Mouse (Mus musculus) retina, postnatal 1 day (tissue): ENCODE measurements around the gene Nlrp9b.
"Not testable (repeated sequence)": the region's sequence is repeated elsewhere in the genome, so short reads cannot be mapped to it uniquely, and the experiment has no call there.

Experiments used
- DNase-seq: peaks from one replicate; pipeline ENCODE4 v3.0.0-alpha.2; 2012

The Nlrp9b gene

DNA sequence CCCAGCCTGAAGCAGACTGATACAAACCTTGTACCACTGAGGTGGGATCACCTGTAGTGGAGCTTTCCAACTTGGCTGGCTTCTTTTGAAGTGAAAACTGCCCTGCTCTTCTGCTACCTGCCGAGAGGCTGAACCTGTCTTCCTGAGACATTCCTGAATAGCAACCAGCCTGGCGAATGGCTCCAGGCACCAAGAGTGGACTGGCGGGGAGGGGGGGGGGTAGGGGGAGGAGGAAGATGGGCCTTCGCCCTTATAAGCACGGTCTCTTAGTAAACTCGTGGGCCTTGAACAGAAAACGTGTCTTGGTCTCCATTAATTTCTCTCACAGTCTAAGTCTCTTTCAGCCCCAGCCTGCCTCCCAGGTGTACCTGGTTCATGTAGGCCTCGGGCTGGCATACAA is at the start of gene Nlrp9b:
TSS of gene Nlrp9b (plus strand) at position 301 of the 400 bp plus-strand sequence.
- DNase-seq: not testable (repeated sequence)

DNA sequence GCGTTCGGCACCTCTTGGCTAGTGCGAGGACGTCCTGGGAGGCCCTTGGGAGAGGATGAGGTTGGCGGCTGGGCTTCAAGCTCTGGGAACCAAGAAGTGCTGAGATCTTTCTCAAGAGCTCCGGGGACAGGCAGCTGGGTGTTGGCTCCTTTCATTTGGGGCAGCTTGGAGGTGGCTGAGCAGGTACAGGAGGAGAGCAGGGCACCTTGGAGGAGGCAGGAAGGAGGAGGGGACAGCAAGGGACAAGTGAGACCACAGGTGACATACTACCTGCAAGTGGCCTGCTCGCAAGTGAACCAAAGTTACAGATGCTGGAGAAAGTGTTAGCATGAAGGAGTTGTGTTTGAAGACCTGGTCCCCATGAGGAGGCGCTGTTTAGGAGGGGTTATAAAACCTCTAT is 46.6 kb upstream of the Nlrp9b start:
- no peak for DNase-seq

DNA sequence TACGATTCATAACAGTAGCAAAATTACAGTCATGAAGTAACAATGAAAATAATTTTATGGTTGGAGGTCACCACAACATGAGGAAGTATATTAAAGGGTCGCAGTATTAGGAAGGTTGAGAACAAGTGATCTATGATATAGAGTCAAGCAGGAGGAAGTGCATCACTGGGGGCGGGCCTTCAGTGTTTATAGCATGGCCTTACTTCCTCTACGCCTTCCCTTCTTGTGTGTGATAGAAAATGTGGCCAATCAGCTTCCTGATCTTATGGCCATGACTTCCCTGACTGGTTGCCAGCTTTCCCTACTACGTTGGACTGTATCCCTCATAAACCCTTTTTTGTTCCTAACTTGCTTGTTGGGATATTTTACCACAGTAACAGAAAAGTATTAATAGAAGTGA is 46.1 kb upstream of the Nlrp9b start:
- no peak for DNase-seq

DNA sequence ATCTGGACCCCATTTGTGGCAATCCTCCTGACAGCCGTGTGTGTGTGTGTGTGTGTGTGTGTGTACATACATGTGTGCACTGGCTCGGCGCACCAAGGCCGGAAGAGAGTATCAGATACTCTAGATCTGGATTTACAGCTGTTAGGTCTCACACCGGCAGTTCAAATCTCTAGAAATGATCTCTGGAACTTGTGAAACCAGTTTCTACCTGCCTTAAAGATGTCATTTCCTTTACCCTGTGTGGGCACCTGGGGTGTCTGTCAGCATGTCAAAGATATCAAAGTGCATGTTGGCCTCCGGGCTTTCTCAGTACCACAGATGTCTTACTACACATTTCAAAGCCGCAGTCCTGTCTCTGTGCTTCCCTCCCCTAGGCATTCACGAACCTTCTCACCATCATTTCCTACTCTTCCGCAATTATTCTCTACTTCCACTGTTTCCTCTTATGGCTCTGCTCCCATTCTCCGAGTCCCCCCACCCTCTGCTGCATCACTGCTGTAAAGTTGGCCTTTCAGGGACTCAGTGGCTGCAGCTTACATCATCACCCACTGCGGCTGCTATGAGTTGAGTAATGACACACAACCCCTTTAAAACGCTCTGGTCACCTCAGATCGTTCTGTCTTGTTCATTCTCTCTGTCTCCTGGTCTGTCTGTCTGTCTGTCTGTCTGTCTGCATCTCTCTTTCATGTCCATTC is 45.3 kb upstream of the Nlrp9b start:
- no peak for DNase-seq

DNA sequence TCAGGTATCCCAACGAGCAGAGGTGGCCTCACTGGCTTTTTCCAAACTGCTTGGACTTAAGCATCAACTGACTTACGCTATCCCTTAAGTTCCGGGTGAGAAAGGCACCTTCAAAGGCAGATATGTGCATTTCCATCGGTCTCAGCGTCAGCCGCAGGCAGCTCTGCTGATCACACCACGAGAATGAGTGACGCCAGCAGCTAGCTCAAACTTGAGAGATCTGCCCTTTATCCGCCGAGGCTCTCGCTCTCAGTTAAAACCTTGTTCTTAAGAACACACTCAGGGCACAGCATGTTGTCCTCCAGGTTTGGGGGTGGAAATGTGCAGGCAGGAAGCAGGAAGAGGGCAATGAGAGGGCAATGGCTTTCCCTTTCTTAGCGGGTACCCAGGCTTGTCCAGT is 42.3 kb upstream of the Nlrp9b start:
- DNase-seq: no peak

DNA sequence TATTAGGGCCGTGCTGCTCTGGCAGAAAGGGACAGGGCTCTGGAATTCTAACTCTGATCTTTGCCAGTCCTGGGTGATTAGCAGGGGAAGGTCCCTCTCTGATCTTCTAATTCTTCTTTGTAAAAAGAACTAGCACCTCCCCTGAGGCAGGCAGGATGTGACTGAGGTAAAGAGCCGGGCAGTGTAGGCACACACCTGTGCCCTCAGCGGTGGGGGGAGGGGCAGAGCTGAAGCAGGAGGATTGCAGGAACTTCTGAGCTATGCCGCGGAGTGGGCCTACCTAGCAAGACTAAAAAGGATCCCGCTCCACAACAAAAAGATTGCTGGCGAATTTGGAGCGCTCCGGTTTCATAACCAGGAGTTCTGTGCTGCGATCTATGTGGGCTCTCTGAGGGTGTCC is 41.3 kb upstream of the Nlrp9b start:
- no peak for DNase-seq

DNA sequence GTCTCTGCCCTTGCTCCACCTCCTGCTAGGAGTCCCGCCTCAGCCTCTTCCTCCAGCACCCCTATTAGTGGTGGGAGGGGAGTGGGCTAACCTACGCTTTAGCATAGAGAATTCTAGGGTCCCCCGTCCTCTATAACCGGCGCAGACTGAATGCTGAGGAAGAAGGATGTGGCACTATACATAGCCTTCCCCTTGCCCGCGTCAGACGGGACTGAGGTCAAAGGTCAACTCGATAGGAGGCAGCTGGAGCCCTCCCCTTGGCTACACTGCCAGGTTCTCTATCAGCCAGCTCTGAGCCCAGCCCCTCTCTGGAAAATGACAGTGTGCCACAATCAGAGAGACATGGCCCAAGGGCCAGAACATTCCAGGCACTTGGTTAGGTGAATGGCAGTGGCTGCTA is 40.7 kb upstream of the Nlrp9b start, which contains the start of gene Igsf23:
TSS of gene Igsf23 (minus strand) at position 168 of the 400 bp plus-strand sequence.
- no peak for DNase-seq

DNA sequence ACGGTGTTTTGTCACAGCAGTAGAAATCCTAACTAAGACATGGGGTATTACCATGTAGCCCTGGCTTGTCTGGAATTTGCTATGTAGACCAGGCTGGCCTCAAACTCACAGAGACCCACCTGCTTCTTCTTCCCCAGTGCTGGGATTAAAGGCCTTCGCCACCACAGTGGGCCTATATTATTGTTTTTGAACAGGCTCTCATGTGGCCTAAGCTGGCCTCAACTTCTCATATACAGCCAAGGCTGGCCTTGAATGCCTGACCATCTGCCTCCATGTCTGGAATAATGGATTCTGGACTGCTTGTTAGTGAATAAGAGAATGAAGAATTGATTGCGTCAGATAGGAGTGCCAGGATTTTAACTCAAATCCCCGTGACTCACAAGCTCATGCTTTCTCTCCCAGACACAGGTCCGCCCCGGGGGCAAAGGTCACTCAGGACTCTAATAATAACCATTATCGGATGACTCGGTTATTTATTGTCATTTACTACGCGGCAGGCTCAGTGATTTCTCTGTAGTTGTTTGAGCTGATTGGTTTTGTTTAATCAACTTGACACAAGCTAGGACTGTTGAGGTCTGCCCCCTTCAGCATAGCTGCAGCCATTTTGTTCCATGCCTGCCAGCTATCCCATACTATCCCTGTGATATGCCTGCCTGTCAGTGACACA is 38.8 kb upstream of the Nlrp9b start:
- peak; percentile 34 for DNase-seq

DNA sequence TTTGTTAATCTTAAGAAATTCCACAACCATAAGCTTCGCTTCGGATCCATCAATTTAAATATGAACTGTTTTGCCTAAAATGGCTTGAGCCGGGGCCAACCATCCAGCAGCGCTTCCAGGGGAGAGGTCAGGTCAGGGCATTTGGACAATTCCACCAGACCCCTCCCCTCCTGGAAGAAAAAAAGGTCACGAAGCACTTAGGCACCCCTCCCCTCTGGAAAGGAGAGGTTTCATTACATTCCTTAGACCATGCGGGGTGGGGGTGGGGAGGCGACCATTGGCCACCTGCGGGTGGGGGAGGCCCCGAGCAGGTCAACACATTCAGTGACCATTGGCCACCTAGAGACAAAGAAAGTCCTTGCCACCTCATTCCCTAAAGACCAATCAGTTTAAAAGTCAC is 38.2 kb upstream of the Nlrp9b start:
- DNase-seq: peak; percentile 27

DNA sequence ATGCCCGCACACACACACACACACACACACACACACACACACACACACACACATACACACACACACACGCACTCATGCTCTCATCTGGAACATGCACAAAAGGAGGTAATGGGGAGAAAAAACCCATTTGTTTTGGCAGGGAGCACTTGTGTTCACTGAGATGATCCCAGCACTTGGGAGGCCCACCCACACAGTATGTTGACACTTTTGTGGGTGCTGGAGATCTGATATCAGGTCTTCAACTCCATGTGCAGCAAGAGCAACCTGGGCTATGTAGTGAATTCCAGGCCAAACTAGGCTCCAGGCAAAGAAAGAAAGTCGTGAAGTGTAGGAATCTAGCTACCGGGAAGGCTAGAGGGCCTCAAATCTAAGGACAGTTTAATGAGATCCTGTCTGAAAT is 35.4 kb upstream of the Nlrp9b start:
- DNase-seq: no peak

DNA sequence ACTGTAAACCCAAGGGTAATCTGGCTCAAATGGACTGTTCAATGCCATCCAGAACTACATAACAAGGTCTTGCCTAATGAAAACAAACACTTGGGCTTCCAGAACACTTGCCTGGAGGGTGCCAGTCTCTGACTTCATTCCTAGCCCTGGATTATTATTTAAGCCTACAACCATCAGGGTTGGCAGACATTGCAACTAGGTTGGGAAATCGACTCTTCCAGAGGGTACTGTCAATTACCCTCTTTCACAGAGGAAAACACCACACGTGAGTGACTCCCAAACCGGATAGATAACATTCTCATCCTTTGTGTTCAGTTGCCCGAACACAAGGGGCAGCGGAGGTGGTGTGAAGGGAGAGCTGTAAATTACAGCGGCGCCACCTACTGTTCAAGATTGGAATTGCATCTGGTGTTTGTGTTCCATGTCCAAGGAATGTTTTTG is 34.9 kb upstream of the Nlrp9b start:
- DNase-seq: peak; percentile 85

DNA sequence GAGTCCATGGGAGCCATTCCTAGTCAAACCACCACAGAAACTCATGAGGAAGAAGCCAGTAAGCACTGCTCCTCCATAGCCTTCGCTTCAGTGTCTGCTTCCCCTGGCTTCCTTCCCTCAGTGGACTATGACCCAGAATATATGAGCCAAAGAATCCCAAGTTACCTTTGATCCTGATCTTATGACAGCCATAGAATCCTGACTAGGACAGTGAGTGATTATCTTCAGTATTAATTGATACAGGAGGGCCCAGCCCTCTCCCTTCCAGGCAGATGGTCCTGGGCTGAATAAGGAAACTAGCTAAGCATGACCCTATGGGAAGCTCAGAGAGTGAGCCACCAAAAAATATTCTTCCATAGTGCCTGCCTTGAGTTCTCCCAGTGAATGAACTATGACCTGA is 28.8 kb upstream of the Nlrp9b start:
- no peak for DNase-seq

DNA sequence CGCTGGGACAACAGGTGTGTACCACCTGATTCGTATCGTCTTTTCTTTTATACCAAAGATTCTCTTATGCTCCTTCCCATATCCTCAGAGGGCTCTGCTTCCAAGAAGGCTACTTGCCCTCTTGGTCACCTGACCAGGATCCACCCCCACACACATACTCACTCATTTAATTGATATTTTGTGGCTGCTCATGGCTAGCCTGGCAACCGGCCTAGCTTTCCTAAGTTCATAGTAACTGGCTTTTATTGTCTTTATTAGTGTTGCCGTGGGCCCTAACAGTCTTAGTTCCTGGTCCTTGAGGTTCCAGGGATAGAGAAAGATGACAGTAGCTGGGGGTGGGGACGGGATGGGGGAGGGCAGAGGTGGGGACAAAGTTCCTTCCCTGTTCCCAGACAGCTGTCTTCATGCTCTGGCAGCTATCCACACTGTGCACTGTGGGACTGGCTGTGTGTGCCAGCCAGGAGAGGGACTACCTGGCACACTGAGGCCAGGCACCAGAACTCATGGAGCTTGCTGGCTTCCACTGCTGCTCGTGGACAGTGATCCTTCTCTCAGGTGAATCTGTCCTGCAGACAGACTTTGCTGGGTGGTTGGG is 26.2 kb upstream of the Nlrp9b start, which contains the start of gene Ceacam20:
TSS of gene Ceacam20 (plus strand) at position 428 of the 595 bp plus-strand sequence.
- DNase-seq: no peak

DNA sequence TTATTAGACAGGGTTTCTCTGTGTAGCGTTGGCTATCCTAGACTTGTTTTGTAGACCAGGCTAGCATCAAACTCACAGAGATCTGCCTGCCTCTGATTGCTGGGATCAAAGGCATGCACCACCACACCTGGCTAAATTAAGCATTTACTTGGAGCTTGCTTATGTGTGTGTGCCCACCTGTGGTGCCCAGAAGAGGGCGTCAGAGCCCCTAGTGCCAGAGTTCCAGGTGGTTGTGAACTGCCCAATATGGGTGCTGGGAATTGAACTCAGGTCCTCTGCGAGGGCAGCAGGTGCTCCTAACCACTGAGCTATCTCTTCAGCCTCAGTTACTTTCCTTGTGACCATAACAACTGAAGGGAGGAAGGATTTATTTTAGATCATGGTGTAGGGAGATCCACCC is 22.2 kb upstream of the Nlrp9b start:
- DNase-seq: no peak

DNA sequence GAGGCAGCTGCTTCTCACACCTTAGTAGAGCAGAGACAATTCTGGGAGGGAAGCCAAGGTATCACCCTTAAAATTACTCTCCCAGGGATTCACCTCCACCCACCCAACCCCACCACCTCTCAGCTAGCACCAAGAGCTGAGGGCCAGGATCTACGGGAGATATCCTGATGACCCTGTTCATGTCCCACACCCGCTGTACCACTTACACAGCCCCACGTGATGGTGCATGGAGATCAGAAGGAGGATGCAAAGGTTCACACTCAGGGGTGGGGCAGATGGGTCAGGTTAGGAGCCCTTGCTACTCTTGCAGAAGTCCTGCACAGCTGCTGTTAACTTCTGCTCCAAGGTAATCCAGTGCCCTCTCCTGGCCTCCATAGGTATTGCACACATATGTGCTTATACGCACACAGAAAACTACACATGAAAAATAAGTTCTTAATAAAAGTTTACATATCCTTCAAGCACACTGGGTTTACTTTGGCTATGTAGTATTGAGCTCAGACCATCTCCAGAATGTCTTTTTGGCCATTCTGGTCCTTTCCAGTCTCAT is 21.6 kb upstream of the Nlrp9b start:
- no peak for DNase-seq

DNA sequence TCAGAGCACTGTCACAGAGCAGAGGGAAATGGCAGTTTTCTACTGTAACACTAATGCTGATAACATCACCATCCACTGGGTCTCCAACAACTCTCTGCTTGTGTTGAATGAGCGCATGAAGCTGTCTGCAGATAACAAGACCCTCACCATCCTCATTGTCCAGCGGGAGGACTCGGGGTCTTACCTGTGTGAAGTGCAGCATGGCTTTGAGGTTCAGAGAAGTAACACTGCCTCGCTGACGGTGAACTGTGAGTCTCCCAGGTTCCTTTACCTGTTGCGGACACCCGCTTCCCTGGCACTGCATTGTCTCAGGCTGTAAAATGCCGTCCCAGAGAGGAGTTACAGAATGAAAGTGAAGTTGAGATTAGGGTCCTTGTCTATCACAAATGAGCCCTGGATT is 21.1 kb upstream of the Nlrp9b start:
- no peak for DNase-seq

DNA sequence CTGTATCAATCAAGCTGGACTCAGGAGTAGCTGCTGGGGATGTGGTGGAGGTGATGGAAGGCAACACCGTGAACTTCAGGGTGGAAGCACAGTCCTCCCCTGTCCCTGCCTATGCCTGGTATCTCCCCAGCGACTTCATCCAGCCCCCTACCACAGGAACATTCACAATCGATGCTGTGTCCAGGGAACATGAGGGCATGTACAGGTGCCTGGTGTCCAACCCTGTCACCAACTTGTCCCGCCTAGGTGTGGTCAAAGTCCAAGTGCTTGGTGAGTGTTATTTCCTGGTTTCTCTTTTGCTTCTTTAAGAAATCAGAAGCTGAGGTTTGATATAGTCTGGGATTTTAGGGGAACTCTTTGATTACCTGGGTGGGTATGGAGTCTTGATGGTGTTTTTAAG is 19.7 kb upstream of the Nlrp9b start:
- DNase-seq: no peak

DNA sequence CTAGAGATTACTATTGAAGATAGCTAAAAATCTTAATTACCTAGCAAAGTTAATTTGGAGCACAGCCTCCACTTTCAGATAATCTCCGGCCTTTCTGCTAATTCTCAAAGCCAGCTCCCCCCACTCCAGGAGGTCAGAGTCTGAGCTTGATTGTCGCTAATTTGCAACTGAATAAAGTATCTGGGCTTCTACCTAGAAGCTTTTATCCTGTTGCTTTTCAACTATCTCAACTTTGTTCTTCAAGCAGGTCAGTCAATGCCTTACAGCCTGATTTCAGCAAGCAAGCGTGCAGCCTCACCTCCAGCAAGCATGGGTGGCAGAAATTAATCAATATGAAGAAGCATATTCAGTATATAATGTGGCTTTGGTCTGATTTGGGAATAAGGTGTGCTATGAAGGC is 5.5 kb downstream of the Nlrp9b start:
- DNase-seq: not testable (repeated sequence)

DNA sequence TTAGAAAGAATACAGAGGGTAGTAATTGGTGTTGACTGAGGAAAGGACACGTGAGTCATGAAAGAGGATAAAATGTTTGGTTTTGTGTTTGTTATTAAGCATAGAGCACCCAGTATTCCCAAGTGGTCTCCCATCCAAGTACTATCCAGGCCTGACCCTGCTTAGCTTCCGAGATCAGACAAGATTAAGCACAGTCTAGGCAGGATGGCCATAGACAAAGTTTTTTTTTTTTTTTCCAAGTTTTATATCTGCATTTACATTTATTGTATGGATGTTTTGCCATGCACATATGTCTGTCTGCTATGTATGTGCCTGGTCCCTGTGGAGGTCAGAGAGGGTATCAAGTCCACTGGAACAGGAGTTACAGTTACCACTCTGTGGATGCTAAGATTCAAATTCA is 18.7 kb downstream of the Nlrp9b start:
- no peak for DNase-seq

DNA sequence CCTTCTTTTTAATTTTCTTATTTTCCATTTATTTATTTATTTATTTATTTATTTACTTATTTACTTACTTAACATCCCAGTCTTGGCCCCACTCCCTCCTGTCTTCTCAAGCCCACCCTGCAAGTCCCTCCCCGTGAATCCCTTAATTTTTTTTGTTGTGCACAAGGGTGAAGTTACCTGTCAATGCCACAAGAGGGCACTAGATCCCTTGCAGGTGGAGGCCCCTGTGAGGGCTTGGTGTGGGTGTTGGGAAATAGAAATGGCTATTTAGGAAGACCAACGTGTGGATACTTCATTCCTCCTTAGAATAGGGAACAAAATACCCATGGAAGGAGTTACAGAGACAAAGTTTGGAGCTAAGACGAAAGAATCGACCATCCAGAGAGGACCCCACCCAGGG is 72.8 kb downstream of the Nlrp9b start:
- DNase-seq: not testable (repeated sequence)

DNA sequence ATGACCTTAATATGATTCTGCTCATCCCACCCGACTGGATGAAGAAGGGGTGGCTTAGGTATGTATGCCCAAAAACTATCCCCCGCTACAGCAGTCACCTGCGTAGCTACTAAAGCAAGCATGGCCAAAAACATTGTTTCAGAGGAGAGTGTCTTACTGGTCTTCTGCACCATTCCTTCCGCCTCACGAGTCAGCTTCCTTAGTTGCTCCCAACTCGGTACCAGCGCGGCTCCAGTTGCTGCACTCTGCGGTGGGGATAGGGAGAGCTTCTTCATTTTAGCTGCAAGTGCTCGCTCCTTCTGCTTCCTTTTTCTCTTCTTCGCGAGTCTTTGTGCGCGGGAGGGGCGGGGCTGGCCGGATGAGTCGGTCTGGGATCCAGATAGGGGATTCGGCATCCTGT is 86.9 kb downstream of the Nlrp9b start:
- not testable (repeated sequence) for DNase-seq

DNA sequence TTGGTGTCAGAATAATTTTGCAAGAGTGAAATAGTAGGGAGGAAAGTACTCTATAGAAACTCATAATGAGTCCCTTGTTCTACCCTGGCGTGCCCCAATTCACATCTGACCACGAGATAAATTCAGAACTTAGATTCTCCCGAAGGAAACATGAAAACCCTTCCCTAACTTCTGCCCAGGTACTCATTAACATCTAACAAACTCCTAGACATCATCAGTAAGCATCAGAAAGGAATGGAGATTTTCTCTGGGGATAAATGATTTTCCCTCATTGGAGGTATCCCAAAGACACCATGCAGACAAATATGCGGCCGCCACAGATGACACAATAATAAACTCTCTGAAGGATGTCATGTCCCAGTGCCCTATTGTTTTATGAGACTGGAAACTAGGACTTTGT is 108.1 kb downstream of the Nlrp9b start, which contains the start of gene Vmn1r91:
TSS of gene Vmn1r91 (plus strand) at position 301 of the 400 bp plus-strand sequence.
- not testable (repeated sequence) for DNase-seq

DNA sequence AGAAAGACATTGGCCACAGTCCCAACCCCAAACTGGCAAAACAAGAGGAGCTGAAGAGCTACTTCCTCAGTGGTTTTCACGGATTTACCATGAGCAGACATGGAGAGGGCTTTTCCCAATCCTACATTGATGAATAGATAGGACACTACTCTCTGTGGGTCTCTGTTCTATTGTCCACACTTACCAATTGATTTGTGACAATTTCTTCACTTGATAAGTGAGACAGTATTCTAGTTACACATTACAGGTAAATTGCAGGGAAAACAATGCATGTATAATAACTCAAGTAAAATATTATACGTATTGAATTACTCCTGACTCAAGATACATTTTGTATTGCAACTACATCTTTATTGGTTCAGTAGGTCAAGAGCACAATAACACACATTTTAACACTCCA is 131.2 kb downstream of the Nlrp9b start, which contains the start of gene Gm16442:
TSS of gene Gm16442 (minus strand) at position 101 of the 400 bp plus-strand sequence.
- not testable (repeated sequence) for DNase-seq
